Comparison of ENCODE assay signal across 8 mouse cellular contexts in the genomic region with DNA sequence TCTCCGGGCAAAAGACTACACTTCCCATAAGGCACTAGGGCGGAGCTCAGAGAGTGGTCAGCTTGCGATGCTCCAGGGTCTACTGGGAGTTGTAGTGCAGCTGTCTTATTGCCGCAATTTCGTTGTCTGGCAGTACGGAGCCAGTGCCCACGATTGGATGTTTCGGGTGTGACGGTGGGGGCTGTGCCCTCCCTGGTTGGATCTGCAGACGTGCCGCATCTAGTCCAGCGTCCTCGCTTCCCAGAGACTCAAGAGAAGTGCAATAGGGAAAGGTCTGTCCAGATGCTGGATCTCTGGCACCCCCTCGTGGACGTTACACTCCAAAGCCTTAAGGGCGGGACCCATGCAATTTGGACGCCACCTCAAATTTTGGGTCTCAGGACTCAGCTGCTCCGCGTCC. TPM values are rescaled to one million over a fixed set of nuclear protein-coding genes. Genes with fewer than 3 reads are reported as not detected.
A peak's percentile ranks its signal among the peaks of the same experiment; 100 is the strongest.
DNase-seq lines count a peak whose midpoint lies in the region; ATAC-seq and TF ChIP-seq lines count a peak whose summit lies in the region.

No protein-coding gene starts in this region.

- H3K27me3 ChIP-seq in erythroblast, embryonic 14.5 days (ENCODE audit: control insufficient read depth), result no peaks in the 10 kb centered on the region
- H3K27me3 ChIP-seq in heart, embryonic 11.5 days (ENCODE audit: control insufficient read depth, insufficient read depth, low read length), result no peaks in the 10 kb centered on the region
- no peaks in the 10 kb centered on the region for H3K27me3 ChIP-seq in kidney, embryonic 16.5 days (ENCODE audit: insufficient read depth, low read length)
- H3K27me3 ChIP-seq in liver, adult 2 months (ENCODE audit: control insufficient read depth, insufficient read depth, low read length), result no peaks in the 10 kb centered on the region
- H3K27me3 ChIP-seq in stomach, embryonic 14.5 days (ENCODE audit: control insufficient read depth, insufficient read depth, low read length), result no peaks in the 10 kb centered on the region

- TF ChIP-seq POLR2A in brain, embryonic 14.5 days (IDR thresholded peaks at IDR 0.05; ENCODE audit: borderline replicate concordance, extremely low read depth, insufficient read depth, insufficient read length, poor library complexity, severe bottlenecking), result no peak
- no peak for TF ChIP-seq POLR2A in liver, adult 2 months (IDR thresholded peaks at IDR 0.05; ENCODE audit: extremely low read depth, insufficient read depth, low read length)

- H3K27ac ChIP-seq in heart, embryonic 11.5 days (ENCODE audit: low read depth, low read length), result no peak overlapping the region
- no peak overlapping the region for H3K27ac ChIP-seq in kidney, embryonic 16.5 days (ENCODE audit: low read length)
- H3K27ac ChIP-seq in liver, adult 2 months (replicated peaks; ENCODE audit: insufficient read depth, low read depth, low read length), result no peak overlapping the region
- no peak overlapping the region for H3K27ac ChIP-seq in stomach, embryonic 14.5 days (ENCODE audit: low read length)

- WGBS in heart, embryonic 11.5 days (ENCODE audit: insufficient replicate concordance), result 7% methylated on average over 19 of the region's 19 CpGs
- WGBS in kidney, embryonic 16.5 days, result 2% methylated on average over 19 of the region's 19 CpGs
- WGBS in liver, adult 2 months, result 10% methylated on average over 19 of the region's 19 CpGs
- WGBS in stomach, embryonic 14.5 days, result 2% methylated on average over 19 of the region's 19 CpGs

- H3K4me3 ChIP-seq in erythroblast, embryonic 14.5 days (replicated peaks), result peak overlapping the region; percentile 63
- H3K4me3 ChIP-seq in heart, embryonic 11.5 days (ENCODE audit: low read depth, low read length), result peak overlapping the region; percentile 32
- peak overlapping the region; percentile 37 for H3K4me3 ChIP-seq in kidney, embryonic 16.5 days (ENCODE audit: low read length)
- H3K4me3 ChIP-seq in liver, adult 2 months (ENCODE audit: insufficient read depth, low read depth, low read length), result no peak overlapping the region
- H3K4me3 ChIP-seq in stomach, embryonic 14.5 days (ENCODE audit: low read depth, low read length), result peak overlapping the region; percentile 14

- peak; percentile 80 for ATAC-seq in heart, embryonic 11.5 days (replicated peaks; ENCODE audit: insufficient number of reproducible peaks, low FRiP score, low TSS enrichment)
- ATAC-seq in kidney, embryonic 16.5 days (ENCODE audit: low FRiP score, low TSS enrichment), result peak; percentile 98
- peak; percentile 96 for ATAC-seq in stomach, embryonic 14.5 days (ENCODE audit: insufficient number of reproducible peaks, insufficient read depth, low FRiP score, low read depth)

- H3K4me2 ChIP-seq in heart, embryonic 11.5 days, result peak overlapping the region; percentile 63
- H3K4me2 ChIP-seq in kidney, embryonic 16.5 days (replicated peaks; ENCODE audit: low read depth, low read length), result peak overlapping the region; percentile 56
- peak overlapping the region; percentile 43 for H3K4me2 ChIP-seq in stomach, embryonic 14.5 days (replicated peaks; ENCODE audit: low read depth, low read length)

- H3K36me3 ChIP-seq in erythroblast, embryonic 14.5 days (ENCODE audit: control insufficient read depth), result peaks cover 37% of the 10 kb centered on the region
- H3K36me3 ChIP-seq in heart, embryonic 11.5 days (ENCODE audit: control insufficient read depth, insufficient read depth, low read length), result peaks cover 14% of the 10 kb centered on the region
- peaks cover 23% of the 10 kb centered on the region for H3K36me3 ChIP-seq in kidney, embryonic 16.5 days (ENCODE audit: insufficient read depth, low read length)
- peaks cover 2% of the 10 kb centered on the region; the same call in 1 of the 2 replicates for H3K36me3 ChIP-seq in liver, adult 2 months (ENCODE audit: control insufficient read depth, insufficient read depth, low read length)
- H3K36me3 ChIP-seq in stomach, embryonic 14.5 days (ENCODE audit: control insufficient read depth, insufficient read depth, low read length), result peaks cover 12% of the 10 kb centered on the region

- peak; percentile 90 for TF ChIP-seq CTCF in brain, embryonic 14.5 days (IDR thresholded peaks at IDR 0.05; ENCODE audit: borderline replicate concordance, extremely low read depth, insufficient read depth, insufficient read length)
- TF ChIP-seq CTCF in liver, adult 2 months (IDR thresholded peaks at IDR 0.05; ENCODE audit: low read depth, low read length), result peak; percentile 92

- no peaks in the 10 kb centered on the region for H3K9me3 ChIP-seq in erythroblast, embryonic 14.5 days (ENCODE audit: control insufficient read depth, low read length)
- no peaks in the 10 kb centered on the region for H3K9me3 ChIP-seq in heart, embryonic 11.5 days (replicated peaks; ENCODE audit: control insufficient read depth, low read length)
- H3K9me3 ChIP-seq in kidney, embryonic 16.5 days (ENCODE audit: low read length), result no peaks in the 10 kb centered on the region
- no peaks in the 10 kb centered on the region for H3K9me3 ChIP-seq in stomach, embryonic 14.5 days (ENCODE audit: control insufficient read depth, low read depth, low read length)

- peak; percentile 84 to 87 for DNase-seq in B cell, adult 2 months
- peak; percentile 100 for DNase-seq in brain, embryonic 14.5 days (ENCODE audit: low read depth)
- peak; percentile 96 for DNase-seq in liver, adult 2 months (ENCODE audit: extremely low read depth, low read depth, low spot score)
- DNase-seq in naive thymus-derived CD4-positive, alpha-beta T cell, adult 2 months (ENCODE audit: low read depth), result peak; percentile 84

- peaks cover 9% of the 10 kb centered on the region for H3K4me1 ChIP-seq in erythroblast, embryonic 14.5 days (ENCODE audit: control insufficient read depth)
- H3K4me1 ChIP-seq in heart, embryonic 11.5 days (ENCODE audit: control insufficient read depth, insufficient read depth, low read length), result peaks cover 2% of the 10 kb centered on the region; the same call in 1 of the 2 replicates
- 0 out of 2 replicates have a peak, but pooled peaks cover 3% of the 10 kb centered on the region for H3K4me1 ChIP-seq in kidney, embryonic 16.5 days (ENCODE audit: insufficient read depth, low read length)
- H3K4me1 ChIP-seq in liver, adult 2 months (ENCODE audit: control insufficient read depth, insufficient read depth, low read length), result no peaks in the 10 kb centered on the region; the same call in 1 of the 2 replicates
- no peaks in the 10 kb centered on the region for H3K4me1 ChIP-seq in stomach, embryonic 14.5 days (ENCODE audit: control insufficient read depth, insufficient read depth, low read length)

- H3K79me2 ChIP-seq in liver, adult 2 months (ENCODE audit: control insufficient read depth, insufficient read depth, low read length), result no peaks in the 10 kb centered on the region

- H3K9ac ChIP-seq in heart, embryonic 11.5 days (ENCODE audit: low read depth, low read length), result 0 out of 2 replicates have a peak overlapping the region, but pooled peaks have one; percentile 39
- peak overlapping the region; percentile 46 for H3K9ac ChIP-seq in kidney, embryonic 16.5 days (replicated peaks; ENCODE audit: low read length)
- no peak overlapping the region for H3K9ac ChIP-seq in liver, adult 2 months (ENCODE audit: low read depth, low read length)
- H3K9ac ChIP-seq in stomach, embryonic 14.5 days (replicated peaks; ENCODE audit: low read depth, low read length), result no peak overlapping the region

RNA-seq across cellular contexts. Expression of a gene that starts 19.2 kb away (rescaled TPM):
- 29.5 and 40.2 TPM in 2 replicates for polyA plus RNA-seq in brain, embryonic 14.5 days (2012; rRNA removed)
- polyA plus RNA-seq in erythroblast, embryonic 14.5 days (2012), result 1.1 and 2.6 TPM in 2 replicates
- polyA plus RNA-seq in heart, embryonic 11.5 days (2014; fragmentation: Nextera tagmentation; extraction: Ambion mirVana), result 69.1 and 73.2 TPM in 2 replicates
- 87.9 and 93.2 TPM in 2 replicates for polyA plus RNA-seq in kidney, embryonic 16.5 days (2015; fragmentation: Nextera tagmentation; extraction: Ambion mirVana)
- total RNA-seq in liver, adult 2 months (2014; rRNA removed), result 14.7 and 18.1 TPM in 2 replicates
- 41.0 and 54.5 TPM in 2 replicates for polyA plus RNA-seq in liver, adult 2 months (2012; rRNA removed)
- 61.6 and 63.4 TPM in 2 replicates for polyA plus RNA-seq in stomach, embryonic 14.5 days (2014; fragmentation: Nextera tagmentation; extraction: Ambion mirVana)

RNA-seq across cellular contexts. Expression of a gene that starts 26.1 kb away (rescaled TPM):
- polyA plus RNA-seq in brain, embryonic 14.5 days (2012; rRNA removed), result 0.13 TPM in 1 of 2 replicates, not detected in the other
- not detected in 2 replicates for polyA plus RNA-seq in erythroblast, embryonic 14.5 days (2012)
- polyA plus RNA-seq in heart, embryonic 11.5 days (2014; fragmentation: Nextera tagmentation; extraction: Ambion mirVana), result not detected in 2 replicates
- polyA plus RNA-seq in kidney, embryonic 16.5 days (2015; fragmentation: Nextera tagmentation; extraction: Ambion mirVana), result not detected in 2 replicates
- 0.94 and 1.0 TPM in 2 replicates for total RNA-seq in liver, adult 2 months (2014; rRNA removed)
- polyA plus RNA-seq in liver, adult 2 months (2012; rRNA removed), result 3.7 and 4.3 TPM in 2 replicates
- polyA plus RNA-seq in stomach, embryonic 14.5 days (2014; fragmentation: Nextera tagmentation; extraction: Ambion mirVana), result 0.36 and 0.55 TPM in 2 replicates

RNA-seq across cellular contexts. Expression of a gene that starts 27.9 kb away (rescaled TPM):
- polyA plus RNA-seq in brain, embryonic 14.5 days (2012; rRNA removed), result 0.06 and 0.14 TPM in 2 replicates
- not detected in 2 replicates for polyA plus RNA-seq in erythroblast, embryonic 14.5 days (2012)
- polyA plus RNA-seq in heart, embryonic 11.5 days (2014; fragmentation: Nextera tagmentation; extraction: Ambion mirVana), result not detected in 2 replicates
- polyA plus RNA-seq in kidney, embryonic 16.5 days (2015; fragmentation: Nextera tagmentation; extraction: Ambion mirVana), result 0.27 and 0.32 TPM in 2 replicates
- total RNA-seq in liver, adult 2 months (2014; rRNA removed), result not detected in 2 replicates
- polyA plus RNA-seq in liver, adult 2 months (2012; rRNA removed), result 0.15 and 0.21 TPM in 2 replicates
- polyA plus RNA-seq in stomach, embryonic 14.5 days (2014; fragmentation: Nextera tagmentation; extraction: Ambion mirVana), result 0.63 and 0.78 TPM in 2 replicates

RNA-seq across cellular contexts. Expression of a gene that starts 32.4 kb away (rescaled TPM):
- 0.13 and 0.16 TPM in 2 replicates for polyA plus RNA-seq in brain, embryonic 14.5 days (2012; rRNA removed)
- 0.05 TPM in 1 of 2 replicates, not detected in the other for polyA plus RNA-seq in erythroblast, embryonic 14.5 days (2012)
- 0.34 and 0.35 TPM in 2 replicates for polyA plus RNA-seq in heart, embryonic 11.5 days (2014; fragmentation: Nextera tagmentation; extraction: Ambion mirVana)
- 0.13 and 0.14 TPM in 2 replicates for polyA plus RNA-seq in kidney, embryonic 16.5 days (2015; fragmentation: Nextera tagmentation; extraction: Ambion mirVana)
- total RNA-seq in liver, adult 2 months (2014; rRNA removed), result 0.09 TPM in 1 of 2 replicates, not detected in the other
- polyA plus RNA-seq in liver, adult 2 months (2012; rRNA removed), result 0.04 and 0.13 TPM in 2 replicates
- 0.23 and 0.62 TPM in 2 replicates for polyA plus RNA-seq in stomach, embryonic 14.5 days (2014; fragmentation: Nextera tagmentation; extraction: Ambion mirVana)

RNA-seq across cellular contexts. Expression of a gene that starts 34.5 kb away (rescaled TPM):
- 0.25 and 0.44 TPM in 2 replicates for polyA plus RNA-seq in brain, embryonic 14.5 days (2012; rRNA removed)
- 0.31 and 0.50 TPM in 2 replicates for polyA plus RNA-seq in erythroblast, embryonic 14.5 days (2012)
- 0.31 and 1.5 TPM in 2 replicates for polyA plus RNA-seq in heart, embryonic 11.5 days (2014; fragmentation: Nextera tagmentation; extraction: Ambion mirVana)
- 13.5 and 15.5 TPM in 2 replicates for polyA plus RNA-seq in kidney, embryonic 16.5 days (2015; fragmentation: Nextera tagmentation; extraction: Ambion mirVana)
- not detected in 2 replicates for total RNA-seq in liver, adult 2 months (2014; rRNA removed)
- polyA plus RNA-seq in liver, adult 2 months (2012; rRNA removed), result not detected in 2 replicates
- 1.8 and 1.9 TPM in 2 replicates for polyA plus RNA-seq in stomach, embryonic 14.5 days (2014; fragmentation: Nextera tagmentation; extraction: Ambion mirVana)

Comparison
In these comparisons a context has a peak if more than half of its experiments do, and no peak if none do; other contexts are left out.
1. H3K9ac ChIP-seq: peak in heart, embryonic 11.5 days (single experiment) and kidney, embryonic 16.5 days (single experiment); none in liver, adult 2 months (single experiment) and stomach, embryonic 14.5 days (single experiment).
2. Peak in every context shown above with its lines, with median percentiles within 50 percentile points of each other: DNase-seq, ATAC-seq and H3K4me2 ChIP-seq.